Mouse (Mus musculus) WW6 (cell line): ENCODE data around the gene Lemd2.
A peak's percentile ranks its signal among the peaks of the same experiment; 100 is the strongest.
"Not testable (repeated sequence)": the region's sequence is repeated elsewhere in the genome, so short reads cannot be mapped to it uniquely, and the experiment has no call there.

Experiments used
- DNase-seq: peaks from one replicate; pipeline ENCODE4 v3.0.0-alpha.2; 2013; ENCODE audit warnings: low read depth, low spot score

Lemd2 gene

DNA sequence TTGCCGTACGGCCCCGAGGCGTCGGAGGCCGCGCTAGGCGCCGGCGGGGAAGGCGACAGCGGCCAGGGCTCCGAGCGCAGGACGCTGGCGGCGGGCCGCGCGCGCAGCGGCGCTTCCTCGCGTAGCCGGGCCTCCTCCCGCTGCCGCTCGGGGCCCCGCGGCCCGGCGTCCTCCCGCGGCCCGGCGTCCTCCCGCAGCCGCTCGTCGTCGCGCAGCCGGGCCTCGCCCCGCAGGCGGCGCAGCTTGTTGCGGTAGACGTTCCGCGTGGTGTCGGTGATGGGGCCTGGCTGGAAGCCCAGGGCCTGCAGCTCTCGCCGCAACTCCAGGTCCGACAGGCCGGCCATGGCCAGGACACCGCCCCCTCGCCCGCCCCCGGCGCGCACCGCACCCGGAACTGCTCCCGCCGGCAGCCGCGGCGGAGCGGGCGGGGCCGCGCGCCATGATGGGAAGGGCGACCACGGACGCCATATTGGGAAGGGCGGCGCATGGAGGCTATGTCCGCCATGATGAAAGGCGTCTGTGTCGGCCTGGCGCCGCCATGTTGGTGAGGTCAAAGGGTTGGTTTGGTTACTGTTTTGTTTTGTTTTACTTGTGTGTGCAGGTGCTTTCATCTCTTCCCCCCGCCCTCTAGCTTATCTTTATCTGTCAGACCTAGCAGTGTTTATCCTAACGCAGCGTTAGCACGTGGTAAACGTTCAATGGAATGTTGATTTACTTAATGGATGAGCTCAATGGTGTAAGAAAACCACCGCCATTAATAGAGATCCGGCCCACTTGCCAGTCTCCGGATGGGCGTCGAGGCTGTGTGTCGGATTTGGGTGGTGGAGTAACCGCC lies at the start of gene Lemd2:
TSS of gene Lemd2 (minus strand) at position 395 of the 835 bp plus-strand sequence.
- DNase-seq: peak; percentile 72

DNA sequence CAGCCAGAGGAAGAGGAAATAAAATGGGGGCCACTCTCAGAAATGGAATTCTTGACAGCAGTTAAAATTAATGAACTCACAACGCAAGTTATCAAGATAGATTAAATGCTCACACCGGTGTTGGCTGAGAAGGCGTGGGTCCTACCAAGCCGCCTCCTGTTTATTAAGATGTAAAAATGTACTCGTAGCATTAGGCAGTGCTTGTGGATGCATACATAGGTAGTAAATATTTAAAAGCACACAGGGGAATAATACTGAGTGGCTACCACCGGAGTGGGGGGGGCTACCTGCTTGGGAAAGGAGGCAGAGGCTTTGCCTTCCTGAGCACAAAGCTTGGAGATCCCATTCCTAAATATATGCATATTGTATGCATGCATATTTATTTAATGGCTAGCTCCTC lies 46.9 kb upstream of the Lemd2 start:
- DNase-seq: no peak

DNA sequence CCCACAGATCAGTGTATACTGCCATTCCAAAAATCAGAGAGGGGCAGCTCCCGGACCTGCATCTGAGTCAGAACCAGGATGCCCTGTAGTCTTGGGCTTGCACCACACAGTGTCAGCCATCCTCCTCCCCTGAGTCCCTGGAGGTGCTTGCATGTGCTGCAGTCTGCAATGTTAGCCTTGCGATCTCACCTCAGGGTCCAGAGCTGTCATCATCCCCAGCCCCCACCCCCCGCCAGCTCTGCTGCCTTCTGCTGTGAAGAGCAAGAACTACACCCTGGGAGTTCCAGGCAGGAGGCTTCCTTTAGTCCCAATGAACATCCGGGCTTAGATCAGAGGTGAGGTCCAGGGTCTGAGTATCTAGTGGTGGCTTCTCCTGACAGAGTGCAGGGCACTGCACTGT lies 46.2 kb upstream of the Lemd2 start:
- no peak for DNase-seq

DNA sequence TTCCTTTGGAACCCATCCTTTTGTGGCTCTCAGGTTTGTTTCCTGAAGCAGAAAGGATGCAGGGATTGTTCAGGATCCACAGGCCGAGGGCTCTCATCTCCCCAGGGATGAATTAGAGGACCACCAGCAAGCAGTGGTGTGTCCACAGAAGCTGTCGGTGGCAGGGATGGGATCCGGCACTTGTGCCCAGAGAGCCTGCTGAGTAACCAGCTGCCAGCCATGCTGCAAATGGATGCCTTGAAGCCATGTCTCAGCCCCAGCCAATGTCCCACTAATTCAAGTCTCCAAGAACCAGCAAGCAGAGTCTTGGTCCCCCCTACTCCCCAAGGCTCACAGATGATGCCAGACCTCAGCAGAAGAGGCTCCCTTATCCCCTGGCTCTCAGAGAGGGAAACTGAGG lies 44.8 kb upstream of the Lemd2 start:
- DNase-seq: no peak

DNA sequence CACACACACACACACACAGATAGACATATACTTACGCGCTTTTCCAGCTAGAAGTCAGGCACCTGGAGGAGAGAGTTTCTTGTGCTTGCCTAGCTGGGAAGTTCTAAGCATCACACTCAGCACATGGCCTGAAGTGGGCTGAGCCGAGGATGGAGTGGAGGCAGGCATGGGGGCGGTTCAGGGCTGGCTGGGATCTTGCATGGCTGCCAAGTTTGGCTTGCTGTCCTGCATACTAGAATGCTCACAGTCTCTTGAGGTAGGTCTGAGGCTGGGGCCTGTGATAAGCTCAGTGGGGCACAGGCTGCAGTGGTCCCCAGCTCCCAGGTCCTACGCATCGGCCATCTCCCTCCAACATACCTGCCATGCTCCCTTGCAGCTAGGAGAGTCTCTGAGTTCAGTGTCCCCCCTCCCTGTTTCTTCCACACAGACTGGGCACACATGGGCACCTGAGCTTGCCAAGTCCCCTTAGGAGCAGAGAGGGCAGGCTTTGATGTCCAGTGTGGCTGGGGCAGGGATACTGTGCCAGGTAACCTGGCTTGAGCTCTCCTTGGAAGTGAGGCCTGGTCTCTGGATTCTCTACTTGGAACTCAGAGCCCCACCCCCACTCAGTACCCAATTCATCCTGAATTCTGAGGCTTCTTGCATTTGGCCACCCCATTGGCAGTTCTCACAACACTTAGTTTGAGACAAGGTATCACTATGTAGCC lies 43.6 kb upstream of the Lemd2 start:
- no peak for DNase-seq

DNA sequence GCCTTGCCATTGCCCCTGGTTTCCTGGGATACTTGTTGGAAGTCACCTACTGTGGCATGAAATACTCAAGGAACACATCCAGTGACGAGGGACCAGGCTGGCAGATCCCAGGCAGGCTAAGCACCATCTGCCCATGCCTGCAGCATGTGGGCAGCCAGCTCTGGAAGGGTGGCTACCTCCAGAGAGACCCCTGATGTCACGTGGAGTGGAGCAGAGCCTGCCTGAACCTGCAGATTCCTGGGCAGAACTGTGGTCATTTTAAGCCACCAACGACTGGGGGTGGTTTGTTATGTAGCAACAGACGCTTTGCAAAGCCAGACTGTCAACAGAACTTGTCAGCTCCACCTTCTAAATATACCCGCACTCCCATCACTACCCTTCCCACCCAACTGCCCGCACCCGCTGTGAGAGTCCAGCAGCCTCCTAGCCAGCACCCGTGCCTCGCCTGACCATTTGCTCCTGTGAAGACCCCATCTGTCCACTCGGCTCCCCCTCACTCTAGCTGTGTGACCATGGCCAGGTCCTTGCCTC lies 41.6 kb upstream of the Lemd2 start:
- no peak for DNase-seq

DNA sequence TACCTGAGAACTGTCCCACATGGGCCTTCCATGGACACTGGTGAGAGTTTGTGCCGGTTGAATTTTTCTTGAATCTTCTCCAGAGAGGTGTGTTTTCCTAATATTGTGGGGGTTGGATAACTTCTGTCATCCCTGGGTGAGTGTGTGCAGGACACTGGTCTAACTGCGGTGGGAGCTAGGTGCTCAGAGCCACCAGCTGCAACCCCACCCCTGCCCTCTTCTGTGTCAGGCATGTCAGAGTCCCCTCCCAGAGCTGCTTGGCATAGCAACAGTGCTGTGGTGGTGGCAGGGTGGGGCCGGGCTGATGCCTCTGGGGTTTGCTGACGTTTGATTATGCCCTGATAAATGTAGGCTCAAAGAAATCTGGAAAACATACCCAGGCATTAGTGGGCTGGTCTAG lies 40.6 kb upstream of the Lemd2 start:
- DNase-seq: no peak

DNA sequence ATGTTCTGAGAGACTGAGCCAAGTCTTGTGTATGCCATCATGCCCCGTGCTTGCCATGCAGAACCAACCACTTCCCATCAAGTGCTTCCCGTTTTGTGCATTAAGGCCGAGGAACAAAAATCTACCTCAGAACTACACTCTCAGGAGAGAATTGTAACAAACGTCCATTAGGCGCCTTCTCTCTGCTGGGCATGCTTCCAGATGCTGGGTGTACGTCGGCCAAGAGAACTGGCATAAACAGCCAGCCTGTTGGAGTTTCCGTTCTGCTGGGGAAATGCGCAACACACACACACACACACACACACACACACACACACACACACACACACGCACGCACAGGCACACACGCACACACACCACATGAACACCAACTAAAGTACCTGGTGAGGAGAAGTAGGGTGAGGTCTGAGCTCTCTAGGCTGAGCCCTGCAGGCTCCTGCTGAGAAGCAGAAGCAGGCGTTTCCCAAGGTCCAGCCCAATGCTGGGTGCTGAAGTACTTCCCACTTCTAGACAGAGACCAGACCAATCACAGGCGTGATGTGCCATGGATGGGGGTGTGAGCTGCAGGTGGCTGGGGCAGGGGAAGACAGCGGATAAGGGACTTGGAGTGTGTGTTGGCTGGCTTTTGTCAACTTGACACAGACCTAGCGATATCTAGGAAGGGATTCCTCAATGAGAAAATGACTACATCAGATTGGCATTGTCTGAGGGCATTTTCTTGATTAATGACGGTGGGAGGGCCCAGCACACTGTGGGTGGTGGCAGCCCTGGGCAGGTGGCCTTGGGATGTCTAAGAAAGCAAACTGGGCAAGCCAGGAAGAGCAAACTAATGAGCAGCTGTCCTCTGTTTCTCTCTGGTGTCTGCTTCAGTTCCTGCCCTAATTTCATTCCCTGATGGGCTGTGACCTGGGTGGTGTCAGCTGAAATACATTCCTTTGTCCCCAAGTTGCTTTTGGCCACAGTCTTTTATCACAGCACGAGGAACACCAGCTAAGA lies 38.2 kb upstream of the Lemd2 start:
- peak; percentile 36 for DNase-seq

DNA sequence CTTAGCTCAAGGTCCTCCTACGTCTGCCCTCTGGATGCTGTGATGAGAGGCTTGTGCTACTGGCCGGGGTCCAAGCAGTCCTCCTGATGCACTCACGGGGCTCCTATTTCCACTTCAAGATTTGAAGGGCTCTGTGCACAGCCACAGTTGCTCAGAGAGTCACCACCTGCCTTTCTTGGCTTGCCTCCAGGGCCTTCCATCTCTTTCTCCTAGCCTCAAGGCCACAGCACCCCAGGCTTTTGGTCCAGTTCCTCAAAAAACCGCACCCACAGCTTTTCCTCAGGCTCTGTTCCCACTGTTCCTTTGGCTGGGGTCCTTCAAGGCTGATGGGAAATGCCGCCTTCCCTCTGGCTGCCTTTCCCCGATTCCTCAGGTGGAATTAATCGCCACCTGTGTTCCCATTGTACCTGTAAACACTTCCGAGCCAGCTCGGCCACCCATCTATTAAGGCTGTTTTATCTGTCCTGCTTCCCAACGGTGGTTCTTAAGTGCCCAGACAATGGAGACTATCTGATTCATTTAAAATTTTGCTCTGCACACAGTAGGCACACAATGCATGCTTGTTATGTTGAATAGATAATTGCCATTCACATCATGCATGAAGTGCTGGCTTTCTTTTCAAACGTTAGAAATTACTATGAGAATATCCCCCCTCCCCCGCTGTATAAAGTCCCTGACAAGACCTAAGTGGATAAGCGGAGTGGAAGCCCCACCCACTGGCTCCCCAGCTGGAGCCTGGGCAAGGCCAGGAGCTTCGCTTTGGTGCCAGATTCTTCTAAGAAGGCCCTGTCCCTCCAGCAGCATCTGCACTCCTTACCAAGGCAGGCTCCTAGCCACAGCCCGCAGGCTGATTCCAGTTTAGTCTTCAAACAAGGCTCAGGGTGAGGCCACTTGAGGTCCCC lies 36.5 kb upstream of the Lemd2 start:
- peak; percentile 83 for DNase-seq

DNA sequence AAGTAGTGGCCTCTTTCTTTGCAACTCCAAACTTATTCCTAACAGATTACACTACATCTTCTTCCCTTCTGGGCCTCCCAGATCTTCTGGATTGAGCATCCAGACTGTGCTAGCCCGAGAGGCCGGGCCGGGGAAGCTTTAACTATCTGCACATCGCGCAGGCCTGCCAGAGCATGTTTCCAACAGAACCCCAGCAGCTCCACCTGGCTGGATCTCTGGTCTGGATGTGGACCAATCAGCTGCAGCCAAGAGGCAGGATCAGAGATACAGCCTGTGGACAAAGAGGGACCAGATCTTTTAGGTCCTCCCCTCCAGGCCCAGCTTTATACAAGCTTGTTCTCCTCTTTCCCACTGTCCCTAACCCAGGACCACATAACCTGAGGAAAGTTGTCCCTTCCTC lies 35.7 kb upstream of the Lemd2 start:
- DNase-seq: no peak

DNA sequence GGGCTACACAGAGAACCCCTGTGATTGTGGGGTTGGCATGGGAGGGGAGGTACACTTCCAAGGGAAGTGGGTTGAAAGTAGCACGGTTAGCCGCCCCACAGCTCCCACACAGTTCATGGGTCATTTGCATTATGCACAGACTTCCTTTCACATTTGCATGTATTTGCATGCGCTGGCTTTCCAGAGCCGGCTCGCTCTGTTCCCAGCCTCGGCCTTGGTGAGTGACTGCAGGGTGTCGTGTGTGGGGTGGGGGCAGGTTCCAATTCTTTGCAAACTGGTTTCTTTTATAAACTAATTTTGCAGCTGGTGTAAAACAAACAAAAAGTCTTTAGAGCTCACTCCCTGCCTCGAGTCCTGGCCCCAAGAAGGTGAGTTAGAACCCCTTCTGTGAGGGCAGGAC lies 34.4 kb upstream of the Lemd2 start:
- no peak for DNase-seq

DNA sequence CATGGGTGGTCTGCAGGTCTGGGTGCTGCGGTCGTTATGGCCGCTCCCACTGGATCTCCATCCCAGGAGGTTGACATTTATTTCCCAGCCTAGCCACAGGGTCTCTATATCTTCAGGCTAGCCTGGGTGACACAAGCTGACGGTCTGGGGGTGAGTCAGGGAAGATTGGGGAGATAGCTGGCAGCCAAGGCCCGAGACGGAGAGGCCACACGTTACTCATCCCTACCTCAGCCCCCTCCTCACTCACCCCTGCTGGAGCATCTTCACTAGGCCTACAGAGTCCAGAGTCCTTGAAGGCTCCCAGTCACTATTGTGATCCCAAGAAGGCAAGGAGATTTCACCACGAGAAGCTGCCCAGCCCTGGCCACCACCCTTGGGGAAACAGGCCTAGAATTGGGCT lies 33.5 kb upstream of the Lemd2 start:
- no peak for DNase-seq

DNA sequence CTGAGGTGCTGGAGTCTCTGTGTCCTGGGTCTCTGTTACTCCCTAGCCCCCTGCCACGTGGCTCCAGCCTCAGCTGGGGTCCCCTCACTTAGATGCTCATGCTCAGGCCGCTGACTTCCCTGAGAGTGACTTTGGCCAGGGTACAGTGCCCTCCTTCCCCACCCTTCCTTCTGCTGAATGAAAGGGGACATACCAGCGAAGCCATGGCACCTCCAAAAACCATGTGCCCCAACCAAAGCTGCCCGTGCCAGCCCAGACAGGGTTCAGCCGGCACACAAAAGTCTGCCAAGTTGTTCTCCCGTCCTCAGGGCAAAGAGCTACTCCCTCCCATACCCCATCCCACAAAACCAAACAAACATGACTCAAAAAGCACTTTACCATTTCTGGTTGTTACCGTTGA lies 29.0 kb upstream of the Lemd2 start:
- DNase-seq: no peak

DNA sequence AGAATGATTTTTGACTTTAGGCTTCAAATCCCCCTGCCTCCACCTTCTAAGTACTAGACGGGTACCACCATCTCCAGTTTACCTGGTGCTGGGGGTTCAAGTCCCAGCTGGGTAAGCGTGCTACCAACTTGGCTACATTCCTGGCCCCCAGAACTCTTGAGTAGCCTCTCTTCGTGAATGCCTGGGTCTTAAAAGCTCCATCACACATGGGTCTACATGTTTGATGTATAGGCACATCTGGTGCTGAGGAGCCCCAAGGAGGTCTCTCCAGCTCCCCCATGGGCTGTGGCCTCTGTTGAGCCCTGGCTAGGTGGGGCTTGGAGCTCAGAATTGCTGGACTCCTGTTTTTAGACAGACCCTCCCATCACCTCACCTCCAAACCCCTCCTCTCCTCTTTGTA lies 27.9 kb upstream of the Lemd2 start:
- no peak for DNase-seq

DNA sequence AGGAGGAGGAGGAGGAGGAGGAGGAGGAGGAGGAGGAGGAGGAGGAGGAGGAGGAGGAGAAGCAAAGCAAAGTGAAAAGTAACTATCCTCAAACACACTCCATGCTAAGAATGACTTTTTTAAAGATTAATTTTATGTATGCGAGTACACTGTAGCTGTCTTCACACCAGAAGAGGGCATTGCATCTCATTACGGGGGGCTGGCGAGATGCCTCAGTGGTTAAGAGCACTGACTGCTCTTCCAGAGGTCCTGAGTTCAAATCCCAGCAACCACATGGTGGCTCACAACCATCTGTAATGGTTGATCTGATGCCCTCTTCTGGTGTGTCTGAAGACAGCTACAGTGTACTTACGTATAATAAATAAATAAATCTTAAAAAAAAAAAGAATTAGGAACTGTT lies 27.3 kb upstream of the Lemd2 start:
- not testable (repeated sequence) for DNase-seq

DNA sequence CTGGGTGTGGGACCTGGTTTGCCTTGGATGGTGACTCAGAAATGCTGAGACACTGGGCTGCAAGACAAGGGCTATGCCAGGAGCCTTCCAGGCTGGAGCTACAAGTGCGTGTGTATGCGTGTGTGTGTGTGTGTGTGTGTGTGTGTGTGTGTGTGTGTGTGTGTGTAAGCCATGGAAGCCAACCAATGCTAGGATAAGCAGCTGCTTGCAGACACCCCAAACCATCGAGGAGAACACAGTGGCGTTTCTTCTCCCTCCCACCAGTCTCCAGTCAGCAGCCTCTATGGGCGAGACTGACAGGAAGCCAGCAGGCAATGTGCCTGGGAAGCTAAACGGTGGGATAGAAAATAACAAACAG lies 26.9 kb upstream of the Lemd2 start:
- DNase-seq: no peak

DNA sequence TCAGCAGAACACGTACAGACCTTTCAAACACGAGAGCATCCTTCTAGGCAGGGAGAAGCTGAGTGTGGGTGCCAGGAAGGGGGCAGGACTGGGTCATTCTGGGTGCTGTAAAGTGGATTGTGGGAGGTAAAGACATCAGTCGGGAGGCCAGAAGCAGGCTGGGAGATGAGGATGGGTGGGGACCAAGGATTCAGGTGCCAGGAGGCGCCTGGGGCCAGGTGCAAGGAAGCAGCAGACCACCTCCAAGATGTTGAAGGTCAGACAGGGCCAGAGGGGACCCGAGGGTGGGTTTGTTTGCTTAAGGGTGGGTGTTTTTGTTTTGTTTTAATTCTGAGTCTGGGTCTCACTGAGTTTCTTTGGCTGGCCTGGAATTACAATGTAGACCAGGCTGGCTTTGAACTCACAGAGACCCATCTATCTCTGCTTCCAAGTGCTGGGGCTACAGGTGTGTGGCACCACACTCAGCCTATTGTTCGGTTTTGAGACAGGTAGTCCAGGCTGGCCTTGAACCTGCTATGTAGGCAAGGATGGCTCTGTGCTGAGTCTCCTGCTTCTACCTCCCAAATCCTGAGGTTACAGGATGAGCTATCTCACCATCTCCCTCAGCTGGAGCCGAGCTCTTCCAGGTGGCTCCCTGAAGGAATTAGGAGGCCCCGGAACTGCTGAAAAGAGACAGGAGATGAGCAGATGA lies 26.3 kb upstream of the Lemd2 start:
- no peak for DNase-seq

DNA sequence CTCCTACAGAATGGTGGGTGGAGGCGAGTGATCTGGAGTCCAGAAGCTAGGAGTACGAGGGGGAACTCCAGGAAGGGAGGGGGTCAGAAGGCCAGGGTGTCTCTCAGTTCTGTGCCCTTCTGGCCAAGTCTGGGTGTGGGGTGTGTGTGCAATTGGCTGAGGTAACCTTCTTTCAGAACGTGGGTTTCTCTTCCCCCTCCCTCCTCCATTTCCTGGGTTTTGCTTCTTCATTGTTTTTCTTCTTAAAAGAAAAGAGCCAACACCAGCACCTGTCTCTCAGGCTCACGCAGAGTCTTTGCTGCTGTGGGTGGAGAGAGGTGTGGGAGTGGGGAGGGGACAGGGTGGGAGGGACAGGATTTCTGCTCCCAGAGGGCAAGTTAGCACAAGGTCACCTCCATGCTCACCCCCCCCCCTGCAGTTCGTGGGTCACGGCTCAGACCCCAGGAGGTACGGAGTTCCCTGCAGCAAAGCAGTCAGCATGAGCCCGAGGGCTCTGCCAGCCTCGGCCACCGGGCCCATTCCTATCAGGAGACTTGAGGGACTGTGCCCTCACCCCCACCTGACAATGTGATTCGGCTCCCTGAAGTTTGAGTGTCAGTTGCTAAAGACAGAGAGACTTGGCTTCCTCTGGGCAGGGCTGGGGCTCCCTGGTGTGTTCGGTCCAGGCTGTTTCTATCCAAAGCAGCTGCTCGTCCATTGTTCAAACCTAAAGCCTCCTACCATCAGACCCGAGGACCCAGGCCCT lies 25.6 kb upstream of the Lemd2 start:
- DNase-seq: no peak

DNA sequence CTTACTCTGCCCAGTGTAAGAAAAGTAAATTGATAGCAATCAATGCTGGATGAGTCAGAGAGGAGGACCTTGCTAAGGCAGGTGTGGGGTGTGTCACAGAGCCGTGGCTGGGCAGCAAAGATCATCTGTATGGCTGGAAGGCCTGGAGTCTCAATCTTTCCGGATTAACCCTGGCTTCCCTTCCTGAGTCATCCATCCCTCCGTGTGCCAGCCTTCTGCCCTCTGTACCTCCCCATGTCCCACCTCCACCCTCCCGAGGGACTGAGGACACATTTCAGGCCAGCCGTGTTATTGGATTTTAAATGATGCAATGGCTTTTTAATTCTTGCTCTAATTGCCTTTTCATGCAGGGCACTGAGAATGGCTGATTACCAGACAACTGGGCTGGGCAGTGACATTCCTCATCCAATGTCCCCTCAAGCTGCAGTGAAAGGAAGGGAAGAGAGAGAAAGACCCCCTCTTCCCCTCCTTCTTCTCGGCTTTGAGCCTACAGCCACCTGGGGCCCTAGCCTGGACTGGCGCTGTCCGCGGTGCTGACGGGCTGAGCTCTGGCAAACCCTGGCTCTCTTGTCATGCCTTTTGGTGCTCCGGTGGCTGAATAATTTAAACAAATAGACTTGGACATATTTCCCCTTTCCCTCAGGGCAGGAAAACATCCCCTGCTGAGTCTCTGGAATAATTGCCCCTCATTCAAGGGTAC lies 24.1 kb upstream of the Lemd2 start:
- no peak for DNase-seq
